Comparison of ENCODE assay signal across 11 mouse cellular contexts in genomic region chr7:100029307-100029706, GRCm38 (mm10). TPM values are rescaled to one million over a fixed set of nuclear protein-coding genes. Genes with fewer than 3 reads are reported as not detected.
A peak's percentile ranks its signal among the peaks of the same experiment; 100 is the strongest.
DNase-seq lines count a peak whose midpoint lies in the region; ATAC-seq and TF ChIP-seq lines count a peak whose summit lies in the region.
"Had no signal": no experiment of that assay in that cellular context is flagged by ENCODE, and none has a peak within 500 bp of the region (broad histone marks: within the 10 kb centered on the region; RNA-seq: fewer than 3 reads in every experiment).

No protein-coding gene starts in this region.

- H3K27me3 ChIP-seq in kidney, embryonic 14.5 days (ENCODE audit: control insufficient read depth, insufficient read depth, low read length), result no peaks in the 10 kb centered on the region; the same call in 1 of the 2 replicates
- no peaks in the 10 kb centered on the region for H3K27me3 ChIP-seq in ES-Bruce4 (ENCODE audit: control insufficient read depth, insufficient read depth, low read length, poor library complexity, severe bottlenecking)
- H3K27me3 ChIP-seq: embryonic facial prominence, embryonic 13.5 days; limb, embryonic 13.5 days; stomach, embryonic 15.5 days had no signal

- H3K27ac ChIP-seq in kidney, embryonic 14.5 days (ENCODE audit: low read depth, low read length), result no peak overlapping the region
- H3K27ac ChIP-seq in ES-Bruce4 (ENCODE audit: insufficient read depth, low read length), result no peak overlapping the region
- H3K27ac ChIP-seq: embryonic facial prominence, embryonic 13.5 days; limb, embryonic 13.5 days; stomach, embryonic 15.5 days had no signal

- DNase-seq in kidney, adult 9 months, result peak; percentile 22
- peak; percentile 45 for DNase-seq in c-Kit-positive CD71-positive TER-119-positive erythroid progenitor cells, embryonic 14.5 days (ENCODE audit: low spot score)
- DNase-seq in mesoderm, embryonic 11.5 days (ENCODE audit: low read depth, low spot score), result peak; percentile 65
- DNase-seq in adipocyte (ENCODE audit: low spot score), result no peak
- no peak for DNase-seq in left cerebral cortex, postnatal 36 days (ENCODE audit: low spot score in 2 of 2)

- H3K36me3 ChIP-seq in kidney, embryonic 14.5 days (ENCODE audit: control insufficient read depth, insufficient read depth, low read length), result no peaks in the 10 kb centered on the region
- no peaks in the 10 kb centered on the region for H3K36me3 ChIP-seq in ES-Bruce4 (ENCODE audit: control insufficient read depth, insufficient read depth, low read length, poor library complexity, severe bottlenecking)
- H3K36me3 ChIP-seq: embryonic facial prominence, embryonic 13.5 days; limb, embryonic 13.5 days; stomach, embryonic 15.5 days had no signal

- H3K9ac ChIP-seq in kidney, embryonic 14.5 days (ENCODE audit: low read depth, low read length), result no peak overlapping the region
- no peak overlapping the region for H3K9ac ChIP-seq in ES-Bruce4 (ENCODE audit: low read depth, poor library complexity, severe bottlenecking)
- H3K9ac ChIP-seq: embryonic facial prominence, embryonic 13.5 days; limb, embryonic 13.5 days; stomach, embryonic 15.5 days had no signal

- no peaks in the 10 kb centered on the region for H3K4me1 ChIP-seq in kidney, embryonic 14.5 days (ENCODE audit: control insufficient read depth, insufficient read depth, low read length)
- H3K4me1 ChIP-seq in ES-Bruce4 (ENCODE audit: control insufficient read depth, insufficient read depth, low read length), result no peaks in the 10 kb centered on the region
- H3K4me1 ChIP-seq: embryonic facial prominence, embryonic 13.5 days had no signal

- no peak overlapping the region for H3K4me2 ChIP-seq in kidney, embryonic 14.5 days (replicated peaks; ENCODE audit: low read depth, low read length)
- H3K4me2 ChIP-seq: embryonic facial prominence, embryonic 13.5 days; limb, embryonic 13.5 days; stomach, embryonic 15.5 days had no signal

- H3K4me3 ChIP-seq in kidney, embryonic 14.5 days (ENCODE audit: low read length), result no peak overlapping the region
- H3K4me3 ChIP-seq in ES-Bruce4 (ENCODE audit: low read depth, low read length), result no peak overlapping the region
- H3K4me3 ChIP-seq: embryonic facial prominence, embryonic 13.5 days; limb, embryonic 13.5 days; stomach, embryonic 15.5 days had no signal

- intact Hi-C loops in left cerebral cortex, postnatal 36 days (cut with DNase I), result no loop called here

- H3K9me3 ChIP-seq in kidney, embryonic 14.5 days (ENCODE audit: control insufficient read depth, low read length), result no peaks in the 10 kb centered on the region
- no peaks in the 10 kb centered on the region for H3K9me3 ChIP-seq in ES-Bruce4 (replicated peaks; ENCODE audit: control insufficient read depth, insufficient read depth, low read length, poor library complexity, severe bottlenecking)
- H3K9me3 ChIP-seq: embryonic facial prominence, embryonic 13.5 days; limb, embryonic 13.5 days; stomach, embryonic 15.5 days had no signal

- no peak for TF ChIP-seq EP300 in ES-Bruce4 (IDR thresholded peaks at IDR 0.05; ENCODE audit: insufficient read depth, low read depth, low read length)

- TF ChIP-seq POLR2A in ES-Bruce4 (IDR thresholded peaks at IDR 0.05; ENCODE audit: insufficient read depth, low read length), result no peak

- ATAC-seq in kidney, embryonic 14.5 days (ENCODE audit: low FRiP score, low TSS enrichment), result no peak
- ATAC-seq in monocyte, adult 5-6 weeks (replicated peaks; ENCODE audit: insufficient number of reproducible peaks, low FRiP score, low TSS enrichment, poor library complexity, severe bottlenecking), result no peak

- WGBS in kidney, embryonic 14.5 days, result 45% methylated on average over 3 of the region's 3 CpGs

- peak; percentile 75 for TF ChIP-seq CTCF in ES-Bruce4 (IDR thresholded peaks at IDR 0.05; ENCODE audit: low read depth, low read length)

RNA-seq across cellular contexts. Expression of gene Chrdl2, which starts 23.3 kb away (rescaled TPM):
- 0.32 and 0.84 TPM in 2 replicates for polyA plus RNA-seq in kidney, embryonic 14.5 days (2014; fragmentation: Nextera tagmentation; extraction: Ambion mirVana)
- polyA plus RNA-seq in ES-Bruce4 (2011; ENCODE audit: insufficient read depth, insufficient read length, low read depth, missing spikeins), result not detected in 2 replicates
- total RNA-seq in left cerebral cortex, postnatal 36 days (2021), result under 1 TPM in 1 of 2 experiments, not detected in 1; 0.70 TPM
- not detected in 3 replicates for total RNA-seq in monocyte, adult 5-6 weeks (2017)

RNA-seq across cellular contexts. Expression of gene Rnf169, which starts 49.1 kb away (rescaled TPM):
- 7.3 and 8.2 TPM in 2 replicates for polyA plus RNA-seq in kidney, embryonic 14.5 days (2014; fragmentation: Nextera tagmentation; extraction: Ambion mirVana)
- 54.9 and 56.4 TPM in 2 replicates for polyA plus RNA-seq in ES-Bruce4 (2011; ENCODE audit: insufficient read depth, insufficient read length, low read depth, missing spikeins)
- 10 to 100 TPM; 49.1 to 49.3 TPM for total RNA-seq in left cerebral cortex, postnatal 36 days (2021)
- 19.5 to 62.6 TPM (median 41.4 TPM) in 3 replicates for total RNA-seq in monocyte, adult 5-6 weeks (2017)

Comparison
In these comparisons a context has a peak if more than half of its experiments do, and no peak if none do; other contexts are left out.
1. DNase-seq: peak in kidney, adult 9 months (single experiment), c-Kit-positive CD71-positive TER-119-positive erythroid progenitor cells, embryonic 14.5 days (single experiment) and mesoderm, embryonic 11.5 days (single experiment); none in adipocyte (single experiment) and left cerebral cortex, postnatal 36 days (0 of 2).